Mouse (Mus musculus) CH12.LX (cell line): Measurements from ENCODE around the gene Cxadr. TPM values are rescaled to one million over a fixed set of nuclear protein-coding genes. Genes with fewer than 3 reads are reported as not detected.

Experiments
- DNase-seq: peaks from one replicate; pipeline ENCODE4 v3.0.0-alpha.2; 2013; ENCODE audit errors: extremely low read depth
- H3K27ac ChIP-seq: 2 replicates; pipeline ENCODE4 v1.5.1; 2012; ENCODE audit warnings: low read depth, mild to moderate bottlenecking, control low read depth, moderate library complexity; ENCODE audit not compliant: insufficient read depth
- H3K27me3 ChIP-seq: replicated peaks from 2 replicates; pipeline ENCODE3; 2012; ENCODE audit warnings: inconsistent platforms
- H3K36me3 ChIP-seq, 2 experiments: replicated peaks in 1 of 2; 2 replicates each; pipeline versions ENCODE3 to v1.6.1; 2012; ENCODE audit warnings: inconsistent platforms in 1 of 2, low read length in 1 of 2, mild to moderate bottlenecking in 1 of 2, mixed read lengths in 1 of 2, moderate library complexity in 1 of 2; ENCODE audit not compliant: control insufficient read depth in 1 of 2, insufficient read depth in 1 of 2
- H3K4me1 ChIP-seq, 2 experiments: 2 replicates each; pipeline ENCODE4 v1.6.1; 2012; ENCODE audit warnings: inconsistent platforms in 1 of 2, moderate library complexity in 1 of 2; ENCODE audit not compliant: insufficient read depth in 2 of 2, control insufficient read depth in 1 of 2
- H3K4me2 ChIP-seq: 2 replicates; pipeline ENCODE4 v1.6.1; 2012; ENCODE audit warnings: low read depth, mild to moderate bottlenecking, control low read depth; ENCODE audit not compliant: poor library complexity, insufficient read depth, severe bottlenecking
- H3K4me3 ChIP-seq, 3 experiments: fragments of 150-350 bp in 1 of 3; sonication (generic) in 1 of 3; replicated peaks in 1 of 3; 2 replicates each; pipeline versions ENCODE3 to v1.5.1; 2011 to 2012; ENCODE audit warnings: low read depth in 2 of 3, low read length in 2 of 3, mild to moderate bottlenecking in 2 of 3, moderate library complexity in 2 of 3, control low read depth in 1 of 3, improper control_type of control experiment in 1 of 3, inconsistent platforms in 1 of 3, mixed read lengths in 1 of 3; ENCODE audit not compliant: poor library complexity in 1 of 3
- H3K79me2 ChIP-seq: replicated peaks from 2 replicates; pipeline ENCODE4 v1.6.1; 2012; ENCODE audit warnings: mild to moderate bottlenecking, moderate library complexity; ENCODE audit not compliant: control insufficient read depth, poor library complexity, insufficient read depth, severe bottlenecking; ENCODE audit errors: extremely low read depth
- H3K9ac ChIP-seq: 2 replicates; pipeline ENCODE4 v1.6.1; 2012; ENCODE audit warnings: low read depth, mild to moderate bottlenecking, control low read depth, moderate library complexity; ENCODE audit not compliant: insufficient read depth
- H3K9me3 ChIP-seq: replicated peaks from 2 replicates; pipeline ENCODE3; 2012; ENCODE audit warnings: low read length, inconsistent platforms, mixed read lengths
- CHD1 ChIP-seq: IDR thresholded peaks from 2 replicates; pipeline ENCODE4 v1.6.1; 2012; ENCODE audit warnings: low read depth, low read length, improper control_type of control experiment, inconsistent platforms
- CHD2 ChIP-seq: IDR thresholded peaks from 2 replicates; pipeline ENCODE4 v1.6.1; 2011; ENCODE audit warnings: low read length, improper control_type of control experiment
- CTCF ChIP-seq, 2 experiments: IDR thresholded peaks in 1 of 2; conservative IDR thresholded peaks in 1 of 2; 2 replicates each; pipeline ENCODE4 v1.5.1; 2011 to 2012; ENCODE audit warnings: low read depth in 2 of 2, low read length in 2 of 2, improper control_type of control experiment in 1 of 2, inconsistent platforms in 1 of 2, mild to moderate bottlenecking in 1 of 2, moderate library complexity in 1 of 2
- ELF1 ChIP-seq: IDR thresholded peaks from 2 replicates; pipeline ENCODE4 v1.6.1; 2014; ENCODE audit warnings: low read depth, mild to moderate bottlenecking, inconsistent platforms, low read length, improper control_type of control experiment
- EP300 ChIP-seq: IDR thresholded peaks from 2 replicates; pipeline ENCODE4 v1.6.1; 2011; ENCODE audit warnings: low read length, improper control_type of control experiment
- ETS1 ChIP-seq: conservative IDR thresholded peaks from 2 replicates; pipeline ENCODE4 v1.6.1; 2012; ENCODE audit warnings: low read depth, mild to moderate bottlenecking, inconsistent platforms, low read length, improper control_type of control experiment, moderate library complexity
- GABPA ChIP-seq: IDR thresholded peaks from 2 replicates; pipeline ENCODE4 v1.6.1; 2012; ENCODE audit warnings: low read depth, low read length, improper control_type of control experiment, inconsistent platforms; ENCODE audit not compliant: insufficient replicate concordance
- HCFC1 ChIP-seq: IDR thresholded peaks from 2 replicates; pipeline ENCODE4 v1.6.1; 2012; ENCODE audit warnings: low read depth, mild to moderate bottlenecking, inconsistent platforms, low read length, improper control_type of control experiment
- IRF4 ChIP-seq: IDR thresholded peaks from 2 replicates; pipeline ENCODE4 v1.6.1; 2014; ENCODE audit warnings: low read depth, mild to moderate bottlenecking, inconsistent platforms, low read length, improper control_type of control experiment
- JUND ChIP-seq: conservative IDR thresholded peaks from 2 replicates; pipeline ENCODE4 v1.6.1; 2011; ENCODE audit warnings: low read depth, low read length, improper control_type of control experiment
- MAFK ChIP-seq: IDR thresholded peaks from 2 replicates; pipeline ENCODE4 v1.6.1; 2011; ENCODE audit warnings: low read length, improper control_type of control experiment; ENCODE audit not compliant: insufficient replicate concordance
- MAX ChIP-seq: IDR thresholded peaks from 2 replicates; pipeline ENCODE4 v1.6.1; 2011; ENCODE audit warnings: low read length, improper control_type of control experiment
- MEF2A ChIP-seq: IDR thresholded peaks from 2 replicates; pipeline ENCODE4 v1.6.1; 2014; ENCODE audit warnings: low read depth, mild to moderate bottlenecking, inconsistent platforms, low read length, improper control_type of control experiment, borderline replicate concordance
- MYC ChIP-seq: IDR thresholded peaks from 2 replicates; pipeline ENCODE4 v1.6.1; 2011; ENCODE audit warnings: low read depth, mild to moderate bottlenecking, improper control_type of control experiment, low read length
- NELFE ChIP-seq: IDR thresholded peaks from 2 replicates; pipeline ENCODE4 v1.6.1; 2011; ENCODE audit warnings: low read depth, low read length, improper control_type of control experiment
- NRF1 ChIP-seq: IDR thresholded peaks from 2 replicates; pipeline ENCODE4 v1.6.1; 2014; ENCODE audit warnings: low read depth, mild to moderate bottlenecking, inconsistent platforms, low read length, improper control_type of control experiment, moderate library complexity
- PAX5 ChIP-seq: IDR thresholded peaks from 2 replicates; pipeline ENCODE4 v1.6.1; 2012; ENCODE audit warnings: low read length, inconsistent platforms, mixed read lengths
- POLR2A ChIP-seq: IDR thresholded peaks from 2 replicates; pipeline ENCODE4 v1.6.1; 2011; ENCODE audit warnings: low read depth, mild to moderate bottlenecking, improper control_type of control experiment, low read length
- POLR2AphosphoS2 ChIP-seq: IDR thresholded peaks from 2 replicates; pipeline ENCODE4 v1.6.1; 2011; ENCODE audit warnings: low read depth, low read length, improper control_type of control experiment
- SIN3A ChIP-seq: IDR thresholded peaks from 2 replicates; pipeline ENCODE4 v1.6.1; 2012; ENCODE audit warnings: low read length, improper control_type of control experiment, inconsistent platforms
- SMC3 ChIP-seq: IDR thresholded peaks from 2 replicates; pipeline ENCODE4 v1.6.1; 2011; ENCODE audit warnings: low read depth, low read length, improper control_type of control experiment
- TCF12 ChIP-seq: IDR thresholded peaks from 2 replicates; pipeline ENCODE4 v1.6.1; 2014; ENCODE audit warnings: low read depth, mild to moderate bottlenecking, inconsistent platforms, low read length, improper control_type of control experiment
- UBTF ChIP-seq: IDR thresholded peaks from 2 replicates; pipeline ENCODE4 v1.6.1; 2012; ENCODE audit warnings: low read depth, mild to moderate bottlenecking, inconsistent platforms, low read length, improper control_type of control experiment, moderate library complexity
- USF1 ChIP-seq: IDR thresholded peaks from 2 replicates; pipeline ENCODE4 v1.6.1; 2014; ENCODE audit warnings: low read depth, mild to moderate bottlenecking, inconsistent platforms, low read length, improper control_type of control experiment
- USF2 ChIP-seq: conservative IDR thresholded peaks from 2 replicates; pipeline ENCODE4 v1.6.1; 2011; ENCODE audit warnings: low read depth, low read length, improper control_type of control experiment
- ZC3H11A ChIP-seq: IDR thresholded peaks from 2 replicates; pipeline ENCODE4 v1.6.1; 2012; ENCODE audit warnings: low read depth, mild to moderate bottlenecking, inconsistent platforms, low read length, improper control_type of control experiment
- ZKSCAN1 ChIP-seq: IDR thresholded peaks from 2 replicates; pipeline ENCODE4 v1.6.1; 2012; ENCODE audit warnings: low read depth, inconsistent platforms, low read length, improper control_type of control experiment, borderline replicate concordance
- ZMIZ1 ChIP-seq: IDR thresholded peaks from 2 replicates; pipeline ENCODE4 v1.6.1; 2012; ENCODE audit warnings: low read depth, mild to moderate bottlenecking, inconsistent platforms, low read length, improper control_type of control experiment
- dilution Hi-C: fragments of 300-500 bp; cut with MboI; formaldehyde crosslinking; loops from 2 replicates; pipeline ENCODE4 v1.14.3; 2020; ENCODE audit warnings: low sequenced_read_pairs; ENCODE audit not compliant: extremely low pct_unique_long_range_greater_than_20kb, extremely low pct_ligation_motif_present
- in situ Hi-C: fragments of 300-500 bp; cut with MboI; formaldehyde crosslinking; loops from 3 replicates; pipeline ENCODE4 v1.14.3; 2019; ENCODE audit warnings: low sequenced_read_pairs, low pct_ligation_motif_present, low pct_unique_long_range_greater_than_20kb, mixed read lengths
- polyA plus RNA-seq: library from polyadenylated mRNA; unstranded; fragments of >175 nt; gene quantifications from 2 replicates; pipeline ENCODE4 v1.2.1, GENCODE M21; 2012; ENCODE audit warnings: low read depth; ENCODE audit not compliant: insufficient read length
- total RNA-seq, 2 experiments: library from RNA; depleted of rRNA; stranded (reverse); fragments of 300-350 nt in 1 of 2; fragments of >200 nt in 1 of 2; gene quantifications; 2 replicates each; pipeline ENCODE4 v1.2.3; 2012 to 2014

The Cxadr gene
- total and polyA plus RNA-seq, 3 experiments: 0.76 TPM; not detected in 2

DNA sequence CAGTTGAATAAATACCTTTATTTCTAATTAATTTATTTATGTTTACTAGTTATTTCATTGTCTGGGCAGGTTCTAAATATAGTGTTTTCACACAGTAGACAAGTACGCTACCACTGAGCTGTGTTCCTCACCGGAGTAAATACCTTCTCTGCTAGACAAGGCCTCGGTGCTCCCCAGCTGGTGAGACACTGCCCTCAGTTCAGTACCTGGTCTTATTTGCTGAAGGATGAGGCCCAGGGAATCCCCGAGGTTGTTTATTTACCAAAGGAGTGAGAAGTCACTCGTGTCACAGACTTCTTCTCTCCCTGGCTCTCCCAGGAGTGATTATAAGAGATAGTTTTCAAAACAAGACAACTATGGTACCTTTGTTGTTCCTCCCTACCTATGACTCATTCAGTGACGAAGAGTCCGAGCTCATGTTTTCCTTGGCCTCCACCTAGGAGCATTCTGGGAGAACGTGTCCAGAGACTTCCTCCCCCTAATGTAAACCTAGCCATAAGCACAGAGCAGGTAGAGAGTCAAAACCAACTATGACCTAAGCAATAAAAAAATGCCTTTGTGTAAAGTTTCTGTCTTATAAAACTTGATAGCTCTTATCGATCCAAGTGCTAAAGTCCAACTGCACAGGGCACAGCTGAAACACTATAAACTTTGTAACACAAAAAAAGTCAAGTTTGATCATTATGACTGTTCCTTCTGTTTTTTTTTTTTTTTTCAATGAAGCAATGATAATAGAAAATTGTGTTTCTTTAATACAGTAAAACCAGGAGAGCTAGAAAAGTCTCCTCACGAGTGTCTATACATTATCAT lies 41.0 kb upstream of the Cxadr start:
- TF ChIP-seq USF1 (no peak), HCFC1 (no peak), JUND (no peak), NRF1 (no peak), MAFK (no peak), CTCF (conservative IDR thresholded peaks at IDR 0.05 in 1 of 2, IDR thresholded peaks at IDR 0.05 in 1 of 2; ENCODE audit: low read depth in 2 of 2, low read length in 2 of 2) (no peak), NELFE (no peak), SMC3 (no peak), MEF2A (no peak), ETS1 (no peak), MAX (no peak), UBTF (no peak), CHD2 (no peak), MYC (no peak), ZMIZ1 (no peak), SIN3A (no peak), POLR2AphosphoS2 (no peak), POLR2A (no peak), IRF4 (no peak)
- Histone ChIP-seq H3K4me3 (no peak overlapping the region), H3K36me3 (no peaks in the 10 kb centered on the region), H3K9me3 (peaks cover 5% of the 10 kb centered on the region), H3K27me3 (no peaks in the 10 kb centered on the region), H3K4me2 (no peak overlapping the region), H3K9ac (no peak overlapping the region), H3K79me2 (no peaks in the 10 kb centered on the region), H3K4me1 (no peaks in the 10 kb centered on the region), H3K27ac (no peak overlapping the region)
- DNase-seq: no peak
- dilution Hi-C loops: no loop called here
- in situ Hi-C loops: no loop called here

GRCm38 (mm10) chr16:78261520-78261919 lies 39.8 kb upstream of the Cxadr start:
- Histone ChIP-seq H3K4me3 (no peak overlapping the region), H3K27ac (no peak overlapping the region), H3K79me2 (no peaks in the 10 kb centered on the region), H3K9ac (no peak overlapping the region), H3K36me3 (no peaks in the 10 kb centered on the region), H3K4me1 (no peaks in the 10 kb centered on the region), H3K4me2 (no peak overlapping the region)
- no peak for DNase-seq
- dilution Hi-C loops (no loop called here), in situ Hi-C loops (no loop called here)
- TF ChIP-seq ZKSCAN1 (no peak), JUND (no peak), EP300 (no peak), CHD1 (no peak), HCFC1 (no peak), CTCF (conservative IDR thresholded peaks at IDR 0.05 in 1 of 2, IDR thresholded peaks at IDR 0.05 in 1 of 2; ENCODE audit: low read depth in 2 of 2, low read length in 2 of 2) (no peak), ELF1 (no peak), ZC3H11A (no peak), POLR2A (no peak), USF1 (no peak), GABPA (no peak), PAX5 (no peak), SIN3A (no peak), NRF1 (no peak), TCF12 (no peak), MAFK (no peak), MAX (no peak), USF2 (no peak)
- TF ChIP-seq, all 38 proteins: peak for 0
- Histone ChIP-seq H3K9me3 (peaks cover 5% of the 10 kb centered on the region), H3K27me3 (no peaks in the 10 kb centered on the region)
